Mouse (Mus musculus): ENCODE measurements around the gene Mt1.
"Not testable (repeated sequence)": the region's sequence is repeated elsewhere in the genome, so short reads cannot be mapped to it uniquely, and the experiment has no call there.

Gene Mt1

DNA sequence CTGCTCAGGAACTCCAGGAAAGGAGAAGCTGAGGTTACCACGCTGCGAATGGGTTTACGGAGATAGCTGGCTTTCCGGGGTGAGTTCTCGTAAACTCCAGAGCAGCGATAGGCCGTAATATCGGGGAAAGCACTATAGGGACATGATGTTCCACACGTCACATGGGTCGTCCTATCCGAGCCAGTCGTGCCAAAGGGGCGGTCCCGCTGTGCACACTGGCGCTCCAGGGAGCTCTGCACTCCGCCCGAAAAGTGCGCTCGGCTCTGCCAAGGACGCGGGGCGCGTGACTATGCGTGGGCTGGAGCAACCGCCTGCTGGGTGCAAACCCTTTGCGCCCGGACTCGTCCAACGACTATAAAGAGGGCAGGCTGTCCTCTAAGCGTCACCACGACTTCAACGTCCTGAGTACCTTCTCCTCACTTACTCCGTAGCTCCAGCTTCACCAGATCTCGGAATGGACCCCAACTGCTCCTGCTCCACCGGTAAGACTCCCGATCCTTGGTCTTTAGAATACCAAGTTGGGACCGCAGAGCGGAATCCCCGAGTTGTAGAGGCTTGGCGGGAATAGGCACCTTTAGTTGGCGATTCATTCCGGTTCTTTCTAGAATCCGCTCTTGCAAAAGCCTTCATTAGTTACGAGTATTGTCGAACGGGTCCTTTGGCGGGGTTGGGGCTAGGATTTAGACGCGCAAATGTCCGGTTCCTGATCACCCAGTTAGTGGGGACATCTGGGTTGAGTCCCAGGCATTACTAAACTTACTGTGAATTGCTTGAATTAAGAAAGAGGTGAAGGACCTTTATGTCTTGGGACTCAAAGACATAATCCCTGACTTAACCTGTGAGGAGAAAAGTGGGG is at the start of gene Mt1:
TSS of gene Mt1 (plus strand) at position 226 of the 856 bp plus-strand sequence.
- DNase-seq (ENCODE audit: low spot score) = no peak

DNA sequence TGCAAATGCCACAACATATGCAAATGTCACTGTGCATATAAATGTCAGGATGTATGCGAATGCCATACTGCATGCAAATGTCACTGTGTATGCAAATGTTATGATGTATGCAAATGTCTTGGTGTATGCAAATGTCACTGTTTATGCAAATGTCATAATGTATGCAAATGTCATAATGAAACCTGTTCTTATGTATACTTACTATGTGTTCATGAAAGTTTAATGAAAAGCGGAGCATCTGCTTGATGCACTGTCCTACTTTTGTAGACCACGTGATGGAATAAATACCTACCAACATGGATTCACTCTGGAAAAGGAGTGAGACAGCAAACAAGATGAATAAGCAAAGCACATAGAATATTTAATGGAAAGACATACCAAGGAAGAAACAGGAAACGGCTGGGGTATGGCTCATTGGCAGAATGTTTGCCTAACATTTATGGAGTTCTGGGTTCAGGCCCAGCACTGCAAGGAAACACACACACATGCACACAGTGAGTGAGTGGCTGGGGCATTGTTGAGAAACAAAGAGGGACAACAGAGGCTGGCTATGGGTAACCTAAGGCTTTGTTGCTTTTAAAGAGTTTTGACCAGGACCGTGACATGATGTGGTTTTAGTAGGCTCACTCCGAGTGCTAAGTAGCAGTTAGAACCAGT is 49.6 kb upstream of the Mt1 start:
- DNase-seq (ENCODE audit: low spot score) = no peak

DNA sequence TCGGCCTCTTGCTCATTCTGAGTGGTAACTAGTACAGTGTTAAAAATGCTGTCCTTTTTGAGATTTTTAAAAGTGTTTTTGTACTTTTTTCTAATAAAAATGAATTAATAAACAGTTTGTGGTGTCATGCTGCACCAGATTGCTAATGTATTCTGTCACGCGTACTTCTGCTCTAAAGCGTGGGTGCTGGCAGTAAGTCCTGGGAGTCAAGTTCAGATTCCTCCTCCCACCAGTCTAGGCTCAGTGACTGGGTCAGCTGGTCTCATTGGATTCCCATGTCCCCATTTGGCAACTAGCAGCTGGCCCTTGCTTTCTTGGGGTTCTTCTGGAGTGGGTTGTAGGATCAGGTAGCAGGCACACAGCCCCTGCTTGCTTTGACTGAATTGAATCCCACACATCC is 48.8 kb upstream of the Mt1 start:
- no peak for DNase-seq (ENCODE audit: low spot score)

DNA sequence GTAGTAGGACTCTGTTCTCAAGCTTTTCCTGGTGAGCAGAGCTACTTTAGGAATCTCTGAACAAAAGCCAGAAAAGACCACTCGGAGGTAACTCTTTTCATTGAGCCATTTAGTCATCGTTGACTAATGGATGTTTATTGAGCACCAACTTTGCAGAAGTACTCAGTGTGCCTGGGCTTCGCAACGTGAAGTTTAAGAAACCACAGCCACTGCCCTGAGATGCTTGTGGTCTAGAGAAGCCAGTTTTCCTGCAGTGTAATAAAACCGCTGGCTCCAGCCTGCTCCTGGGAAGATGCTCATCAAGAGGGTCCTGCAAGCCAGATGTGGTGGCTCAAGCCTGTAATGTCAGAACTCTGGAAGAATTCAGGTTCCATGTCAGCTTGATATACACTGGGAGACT is 46.8 kb upstream of the Mt1 start:
- no peak for DNase-seq (ENCODE audit: low spot score)

DNA sequence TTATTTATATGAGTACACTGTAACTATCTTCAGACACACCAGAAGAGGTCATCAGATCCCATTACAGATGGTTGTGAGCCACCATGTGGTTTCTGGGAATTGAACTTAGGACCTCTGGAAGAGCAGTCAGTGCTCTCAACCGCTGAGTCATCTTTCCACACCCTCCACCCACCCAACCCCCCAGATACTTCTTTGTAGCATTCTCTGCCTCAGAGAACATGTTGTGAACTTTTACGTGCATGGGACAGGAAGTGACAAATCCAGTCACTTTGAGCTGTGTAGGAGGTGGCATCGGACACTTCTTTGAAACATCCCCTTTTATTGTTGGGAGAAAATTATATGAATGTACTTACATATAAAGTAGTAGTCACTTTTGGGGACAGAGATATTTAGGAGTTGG is 44.3 kb upstream of the Mt1 start:
- DNase-seq (ENCODE audit: low spot score) = not testable (repeated sequence)

DNA sequence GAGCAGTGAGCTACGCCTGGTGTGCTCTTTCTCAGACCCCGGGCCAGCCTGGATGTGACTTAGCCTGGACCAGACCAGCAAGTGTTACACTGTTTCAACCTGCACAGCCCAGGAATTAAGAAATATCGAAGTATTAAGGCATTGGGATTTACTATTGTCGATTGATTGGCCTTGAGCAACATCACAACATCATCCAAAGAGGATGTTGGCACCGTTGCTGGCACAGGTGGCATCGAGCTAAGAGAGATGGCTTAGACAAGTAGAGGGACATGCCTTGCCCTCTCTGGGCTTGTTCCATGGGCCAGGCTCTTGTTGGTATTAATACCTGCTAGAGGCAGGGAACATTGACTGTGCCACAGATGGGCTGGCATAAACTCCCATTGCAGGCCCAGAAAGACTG is 43.3 kb upstream of the Mt1 start:
- DNase-seq (ENCODE audit: low spot score) = no peak

DNA sequence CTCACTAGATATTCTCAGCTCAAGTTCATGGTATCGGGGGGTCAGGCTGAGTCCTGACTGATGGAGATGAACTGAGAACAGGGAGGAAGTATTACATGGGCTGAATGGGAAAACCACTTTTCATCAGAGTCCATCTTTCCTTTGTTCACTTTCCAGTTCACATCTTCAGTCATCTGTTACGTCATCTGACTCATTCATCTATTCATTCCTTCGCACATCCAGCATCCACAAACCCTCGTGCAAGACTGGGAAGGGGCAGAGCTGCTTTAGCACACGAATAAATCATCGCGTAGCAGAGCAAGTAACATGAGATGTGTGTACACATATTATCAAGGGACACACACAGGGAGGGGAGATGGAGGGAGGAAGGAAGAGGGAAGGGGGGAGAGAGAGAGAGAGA is 42.7 kb upstream of the Mt1 start:
- no peak for DNase-seq (ENCODE audit: low spot score)

DNA sequence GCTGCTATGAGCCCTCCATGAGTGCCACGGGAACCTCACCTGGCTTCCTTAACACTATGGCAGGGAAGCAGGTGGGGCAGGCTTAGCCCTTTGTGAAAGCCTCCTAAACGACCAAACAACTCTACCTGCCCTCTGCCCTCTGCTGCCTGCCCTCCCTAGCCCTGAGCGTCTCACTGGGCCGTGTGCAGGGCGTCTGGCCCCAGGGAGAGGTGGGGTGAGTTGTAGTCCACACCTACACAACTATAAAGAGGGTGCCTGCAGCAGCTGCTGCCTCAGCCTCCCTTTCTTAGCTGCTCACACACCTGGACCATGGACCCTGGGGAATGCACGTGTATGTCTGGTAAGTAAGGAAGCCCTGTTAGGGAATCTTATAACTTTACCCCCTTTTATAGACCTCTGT is 41.9 kb upstream of the Mt1 start, which contains the start of gene Mt4:
TSS of gene Mt4 (plus strand) at position 265 of the 400 bp plus-strand sequence.
- no peak for DNase-seq (ENCODE audit: low spot score)

DNA sequence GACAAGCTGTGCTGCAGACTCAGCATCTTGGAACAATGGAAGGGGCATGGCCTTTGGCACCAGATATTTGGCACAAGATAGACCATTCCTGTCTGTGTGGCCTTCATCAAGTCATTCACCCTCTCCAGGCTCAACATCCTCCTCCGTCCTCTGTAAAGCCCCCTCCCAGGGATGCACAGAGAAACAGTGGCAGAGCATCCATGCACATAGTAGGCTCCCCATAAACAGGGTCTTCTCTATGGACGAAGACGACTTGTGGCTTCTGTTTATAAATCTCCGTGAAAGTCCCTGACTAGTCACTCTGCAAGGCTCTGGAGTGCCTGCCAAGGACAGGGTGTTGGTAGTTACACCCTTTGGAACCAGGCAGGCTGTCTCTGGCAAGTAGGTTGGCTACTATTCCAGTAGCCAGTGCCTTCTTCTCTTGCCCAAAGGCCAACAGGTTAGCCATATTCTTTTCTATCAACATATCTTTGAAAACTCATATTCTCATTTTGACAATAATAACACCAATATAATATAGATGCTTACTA is 38.6 kb upstream of the Mt1 start:
- no peak for DNase-seq (ENCODE audit: low spot score)

DNA sequence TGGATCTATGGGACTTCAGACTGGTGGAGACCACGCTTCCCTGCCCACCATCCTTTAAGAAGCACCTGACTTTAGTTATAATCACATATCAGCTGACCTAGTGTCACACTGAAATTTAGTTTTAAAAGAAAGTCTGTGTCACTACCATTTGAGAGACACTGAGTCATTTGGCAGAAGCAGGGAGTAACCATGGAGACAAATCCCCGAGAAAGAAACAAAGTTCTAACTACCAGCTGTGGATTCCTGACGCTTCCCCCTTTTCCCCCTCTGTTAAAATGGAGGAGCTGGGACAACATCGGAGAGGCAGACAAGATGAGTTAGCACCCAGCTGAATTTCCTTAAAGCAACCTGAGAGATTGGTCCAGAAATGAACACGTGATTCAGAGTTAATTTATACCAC is 30.6 kb upstream of the Mt1 start:
- no peak for DNase-seq (ENCODE audit: low spot score)

DNA sequence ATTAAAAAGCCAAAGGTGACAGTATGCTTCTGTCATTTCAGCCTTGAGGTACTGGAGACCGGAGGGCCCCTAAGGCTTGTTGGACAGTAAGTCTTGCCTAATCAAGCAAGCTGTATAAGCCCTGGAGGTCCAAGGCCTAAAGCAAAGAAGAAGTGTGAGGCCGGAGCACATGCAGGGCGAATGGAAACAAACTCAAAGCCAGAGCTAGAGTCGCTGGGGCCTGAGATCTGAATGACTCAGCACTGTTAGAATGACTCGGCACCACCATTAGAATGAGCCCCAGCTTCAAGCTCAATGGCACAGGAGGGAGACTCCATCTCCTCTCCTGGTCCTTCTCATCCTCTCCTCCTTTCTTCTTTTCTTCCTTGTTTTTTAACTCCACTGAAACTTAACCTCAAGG is 28.0 kb upstream of the Mt1 start:
- DNase-seq (ENCODE audit: low spot score) = no peak

DNA sequence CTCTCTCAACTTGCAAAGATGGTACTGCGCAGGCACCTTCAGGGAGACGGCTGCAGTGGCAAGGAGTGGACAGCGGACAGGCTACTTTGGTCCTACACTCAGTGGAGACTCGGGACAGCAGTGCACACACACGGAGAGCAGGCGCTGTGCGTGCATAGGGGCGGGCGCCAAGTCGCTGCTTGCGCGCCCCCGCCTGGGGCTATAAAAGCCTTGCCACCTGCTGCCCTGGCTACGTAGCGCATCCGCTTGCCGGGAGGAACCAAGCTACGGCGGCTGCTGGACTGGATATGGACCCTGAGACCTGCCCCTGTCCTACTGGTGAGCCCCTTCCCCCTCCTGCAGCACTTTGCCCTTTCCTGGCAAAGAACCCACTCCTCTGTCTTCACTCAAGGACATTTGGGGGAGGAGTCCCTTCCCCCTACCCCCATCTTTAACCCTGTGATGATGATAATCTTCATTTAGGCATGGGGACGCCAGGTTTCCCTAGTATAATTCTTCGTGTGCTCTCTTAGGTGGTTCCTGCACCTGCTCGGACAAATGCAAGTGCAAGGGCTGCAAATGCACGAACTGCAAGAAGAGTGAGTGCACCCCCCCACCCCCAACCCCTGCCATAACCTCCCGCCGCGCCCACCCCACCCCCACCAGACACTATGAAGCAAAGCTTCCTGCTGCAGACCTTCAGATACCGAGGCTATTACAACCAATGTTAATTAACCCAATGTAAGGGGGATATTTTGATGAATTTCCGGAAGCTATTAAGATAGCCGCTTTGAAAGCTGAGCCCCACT is 26.2 kb upstream of the Mt1 start, which contains the start of gene Mt3:
TSS of gene Mt3 (plus strand) at position 95 of the 788 bp plus-strand sequence.
- peak; percentile 7 for DNase-seq (ENCODE audit: low spot score)

DNA sequence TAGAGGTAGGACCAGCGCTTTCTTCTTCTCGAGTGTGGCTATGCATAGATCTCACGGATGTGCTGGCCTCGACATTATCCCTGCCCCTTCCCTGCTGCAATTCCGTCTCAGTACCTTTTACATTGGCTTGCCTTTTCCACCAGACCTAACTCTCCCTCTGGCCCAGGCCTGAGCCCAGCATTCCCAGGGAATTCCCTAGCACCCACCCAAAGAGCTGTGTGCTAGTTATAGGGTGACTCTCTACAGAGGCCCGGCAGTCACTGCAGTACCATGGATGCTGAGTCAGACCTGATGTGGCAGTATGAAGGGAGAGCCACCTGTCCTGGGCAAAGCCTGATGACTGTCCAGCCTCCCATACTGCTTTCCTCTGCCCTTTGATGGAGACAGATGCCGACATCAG is 25.4 kb upstream of the Mt1 start:
- no peak for DNase-seq (ENCODE audit: low spot score)

DNA sequence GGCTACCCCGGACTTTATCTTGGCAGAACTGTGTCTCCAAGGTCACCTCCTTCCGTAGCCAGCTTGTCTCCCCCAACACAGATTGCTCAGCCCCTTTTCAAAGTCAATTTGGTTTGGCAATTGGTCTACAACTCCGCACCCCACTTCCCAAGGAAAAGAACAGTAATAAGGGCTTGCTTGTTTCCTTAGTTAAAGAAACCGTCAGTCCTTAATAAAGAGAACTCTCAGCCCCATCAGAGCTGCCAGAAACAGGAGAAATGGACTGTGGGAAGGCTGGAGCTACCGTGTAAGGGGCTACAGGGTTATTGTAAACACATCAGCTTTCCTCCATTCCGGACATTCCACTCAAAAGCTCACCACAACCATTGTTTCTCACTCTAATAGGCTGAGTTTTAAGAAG is 24.3 kb upstream of the Mt1 start:
- no peak for DNase-seq (ENCODE audit: low spot score)

DNA sequence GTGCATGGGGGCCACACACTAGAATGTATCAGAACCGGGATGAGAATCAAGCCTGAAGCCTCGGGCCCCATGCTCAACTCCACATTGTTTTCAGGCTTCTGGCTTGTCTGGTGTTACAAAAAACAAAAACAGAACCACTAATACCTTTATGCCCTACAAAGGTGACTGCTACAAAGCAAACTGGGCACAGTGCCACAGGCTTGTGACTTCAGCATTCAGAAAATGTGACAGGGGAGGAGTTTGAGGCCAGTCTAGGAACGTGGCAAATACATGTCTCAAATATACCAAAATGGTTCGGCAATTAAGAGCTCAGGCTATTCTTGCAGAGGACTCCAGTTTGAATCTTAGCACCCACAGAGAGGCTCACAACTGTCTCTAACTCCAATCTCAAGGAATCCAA is 22.8 kb upstream of the Mt1 start:
- no peak for DNase-seq (ENCODE audit: low spot score)

DNA sequence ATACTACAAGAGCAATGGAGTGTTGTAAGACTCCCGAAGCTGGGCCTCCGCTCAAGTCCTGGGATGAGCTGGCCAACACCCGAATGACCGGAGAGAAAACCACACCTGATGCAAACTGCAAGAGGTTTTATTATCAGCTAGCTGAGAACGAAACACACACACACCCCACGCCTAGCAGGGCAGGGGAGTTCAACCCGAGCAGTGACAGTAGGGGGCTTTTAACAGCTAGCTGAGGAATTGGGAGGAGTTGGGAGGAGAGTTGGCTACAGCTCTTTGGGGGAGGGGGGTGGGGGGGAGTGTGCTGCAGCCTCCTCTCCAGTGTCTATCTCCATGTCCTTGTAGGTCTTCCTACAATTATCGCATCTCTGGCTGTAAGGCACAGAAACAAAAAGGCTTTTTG is 13.1 kb upstream of the Mt1 start:
- not testable (repeated sequence) for DNase-seq (ENCODE audit: low spot score)

DNA sequence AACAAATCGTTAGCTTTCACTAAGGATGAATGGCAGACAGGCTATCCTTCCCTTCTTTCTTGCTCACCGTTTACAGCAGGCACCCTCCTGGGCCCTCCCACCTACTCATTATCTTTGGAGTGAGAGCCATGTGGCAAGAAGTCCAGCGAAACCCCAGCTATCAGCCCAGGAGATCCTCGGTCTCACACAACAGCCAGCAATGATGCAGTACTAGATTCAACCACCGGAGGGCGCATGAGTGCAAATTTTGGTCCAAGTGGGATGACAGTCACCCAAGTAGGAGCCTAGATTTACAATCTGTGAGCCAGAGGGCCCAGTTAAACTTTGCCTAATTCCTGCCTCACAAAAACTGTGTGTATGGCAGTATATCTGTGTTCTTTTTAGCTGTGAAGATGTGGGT is 11.6 kb upstream of the Mt1 start:
- peak; percentile 90 for DNase-seq (ENCODE audit: low spot score)

DNA sequence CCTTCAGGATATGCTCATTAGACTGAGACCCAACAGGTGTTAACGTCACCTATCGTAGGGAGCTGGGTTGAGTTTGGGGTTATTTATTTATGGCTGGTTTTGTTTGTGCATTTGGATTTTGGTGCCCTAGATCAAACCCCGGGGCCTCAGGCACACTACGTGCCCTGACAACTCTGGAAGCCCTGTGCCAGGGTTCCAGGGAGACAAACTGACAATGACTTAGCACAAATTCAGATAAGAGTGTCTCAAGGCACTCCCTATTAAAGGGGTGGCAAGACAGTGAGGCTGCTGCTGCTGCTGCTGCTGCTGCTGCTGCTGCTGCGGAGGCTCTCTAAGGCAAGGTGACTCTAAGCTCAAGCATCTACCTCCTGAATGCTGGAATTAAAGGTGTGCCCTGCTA is 9.3 kb upstream of the Mt1 start:
- no peak for DNase-seq (ENCODE audit: low spot score)

DNA sequence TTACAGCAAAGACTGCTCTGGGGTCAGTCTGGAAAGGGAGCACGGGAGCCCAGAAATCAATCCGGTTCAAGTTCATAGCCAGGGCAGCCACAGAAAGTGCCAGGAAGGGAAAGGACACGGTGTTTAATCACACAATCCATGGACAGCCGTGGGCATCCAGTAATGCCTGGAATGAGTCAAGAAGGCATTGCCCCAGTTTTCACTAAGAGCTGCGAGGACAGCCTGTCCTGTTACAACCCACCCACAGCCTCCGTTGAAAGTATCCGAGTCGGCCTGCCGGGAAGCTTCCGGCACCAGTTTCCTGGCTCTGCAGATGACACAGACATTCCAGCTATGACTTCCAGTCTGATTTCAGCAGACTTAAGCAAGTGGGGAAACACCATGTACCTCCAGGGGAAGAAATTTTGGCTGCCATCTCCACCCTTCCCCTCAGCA is 7.5 kb upstream of the Mt1 start:
- no peak for DNase-seq (ENCODE audit: low spot score)

DNA sequence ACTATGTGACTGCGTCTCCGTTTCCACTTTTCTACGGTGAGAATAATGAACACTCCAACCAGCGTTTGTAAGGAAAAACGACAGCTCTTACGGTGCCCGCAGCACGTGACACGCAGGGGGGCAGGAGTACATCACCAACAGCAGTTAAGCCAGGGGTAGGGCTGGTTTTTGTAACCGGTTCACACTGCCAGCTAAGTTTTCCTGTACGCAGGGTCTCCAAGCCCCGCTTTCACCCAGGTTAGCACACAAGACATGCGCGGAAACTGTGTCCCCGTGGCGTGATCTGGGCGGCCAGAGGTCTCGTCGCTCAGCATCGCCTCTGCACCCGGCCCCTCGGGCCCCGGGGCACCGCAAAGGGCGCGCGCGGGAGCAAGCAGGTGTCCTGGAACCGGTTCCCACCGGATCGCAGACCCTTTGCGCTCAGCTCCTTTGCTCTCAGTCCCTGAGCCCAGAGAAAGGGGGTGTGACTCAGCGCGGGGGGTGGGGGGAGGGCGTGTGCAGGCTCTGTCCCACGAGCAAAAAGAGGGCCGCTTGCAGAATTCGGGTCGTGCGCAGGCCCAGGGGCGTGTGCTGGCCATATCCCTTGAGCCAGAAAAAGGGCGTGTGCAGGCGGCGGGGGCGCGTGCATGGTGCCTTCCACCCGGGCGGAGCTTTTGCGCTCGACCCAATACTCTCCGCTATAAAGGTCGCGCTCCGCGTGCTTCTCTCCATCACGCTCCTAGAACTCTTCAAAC is 6.6 kb upstream of the Mt1 start, which contains the start of gene Mt2:
TSS of gene Mt2 (plus strand) at position 590 of the 734 bp plus-strand sequence.
- DNase-seq (ENCODE audit: low spot score) = no peak

Measured in ovary, postnatal 10 days (tissue).